Mouse (Mus musculus): Measurements from ENCODE around the gene Wfdc15b.

DNA sequence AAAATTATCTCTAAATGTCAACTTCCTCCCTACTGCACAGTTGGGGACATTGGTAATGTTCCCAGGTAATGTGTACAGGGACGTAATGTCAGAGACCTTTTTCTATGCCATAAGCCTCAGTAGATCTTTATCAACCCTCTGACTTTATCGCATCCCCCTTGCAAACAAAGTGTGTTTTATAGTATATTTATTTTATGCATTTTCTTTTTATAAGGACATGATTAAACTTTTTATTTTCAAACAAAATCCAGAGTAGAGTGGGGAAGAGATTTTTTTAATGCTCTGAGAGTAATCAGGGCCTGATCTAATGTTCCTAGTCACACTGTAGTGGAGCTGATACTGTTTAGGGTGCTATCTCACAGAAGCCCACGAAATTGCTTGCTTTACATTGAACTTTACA, 16.9 kb upstream of the Wfdc15b start, which contains the start of gene Svs2:
- TF ChIP-seq POLR2A (IDR thresholded peaks at IDR 0.05; ENCODE audit: extremely low read depth, insufficient read depth, low read length): no peak
- no peak for TF ChIP-seq CTCF (IDR thresholded peaks at IDR 0.05; ENCODE audit: extremely low read depth, insufficient read depth, low read length)
